Mouse (Mus musculus) inflammation-experienced regulatory T-cells, adult 16 weeks (primary cell): ENCODE data around the gene Nsun6. TPM values are rescaled to one million over a fixed set of nuclear protein-coding genes. Genes with fewer than 3 reads are reported as not detected.

Experiments
- polyA plus RNA-seq: library from polyadenylated mRNA; unstranded; fragments of 100-300 nt; shearing (Covaris generic); gene quantifications from one replicate; pipeline ENCODE4 v1.2.1, GENCODE M21; 2017

Nsun6 gene
- 18.2 TPM for polyA plus RNA-seq

GRCm38 (mm10) chr2:15054945-15055637 lies at the start of gene Nsun6:
TSS of gene Nsun6 (minus strand) at chr2:15055069.

DNA sequence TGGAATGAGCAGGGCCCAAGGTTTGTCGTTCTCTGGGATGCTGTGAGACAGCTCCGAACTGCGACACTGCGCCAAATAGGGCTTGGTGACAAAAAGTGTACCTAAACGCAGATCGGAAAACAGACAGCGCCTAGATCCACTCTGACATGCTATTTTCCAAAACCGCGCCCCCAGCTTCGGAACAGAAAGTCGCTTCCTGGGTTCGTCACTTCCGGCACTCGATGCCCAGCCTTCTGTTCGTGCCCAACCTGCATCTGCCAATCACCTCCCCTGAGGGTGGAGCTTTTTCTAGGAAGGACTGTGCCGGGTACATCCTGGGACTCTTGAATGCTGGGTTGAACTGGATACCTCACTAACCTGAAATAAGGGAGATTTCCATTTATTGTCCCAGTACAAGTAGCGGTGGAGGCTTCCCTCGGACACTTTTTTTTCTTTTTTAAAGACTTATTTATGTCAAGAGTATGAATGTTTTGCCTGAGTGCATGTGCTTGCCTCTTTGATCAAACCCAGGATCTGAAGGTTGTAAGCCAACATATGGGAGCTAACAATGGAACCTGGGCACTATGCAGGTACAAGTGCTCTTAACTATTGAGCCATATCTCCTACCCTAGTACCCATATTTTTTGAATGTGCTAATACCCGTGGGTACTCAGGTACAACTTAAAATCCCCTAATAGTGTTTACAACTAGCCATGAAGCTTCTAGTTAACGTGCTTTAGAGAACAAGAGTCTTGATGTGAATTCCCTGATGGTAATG lies 5.6 kb downstream of the Nsun6 start, which contains the start of gene Arl5b:
Arl5b (plus strand) TSS at position 279 of the 757 bp plus-strand sequence.

Other genes starting within 250 kb of the Nsun6 start
- gene Arl5b, start 5.7 kb downstream of the Nsun6 start, polyA plus RNA-seq, result 12.5 TPM